Mouse (Mus musculus): ENCODE data around the gene Erbb4.
A peak's percentile ranks its signal among the peaks of the same experiment; 100 is the strongest.

Erbb4 gene

GRCm38 (mm10) chr1:69107485-69108158 lies at the start of gene Erbb4:
Gene Erbb4 (minus strand): TSS chr1:69108059.
- DNase-seq (ENCODE audit: low read depth, low spot score) = no peak

- no peak for DNase-seq (ENCODE audit: low read depth, low spot score)
These were observed 49.5 kb upstream of the Erbb4 start for GRCm38 (mm10) chr1:69157346-69157745.

GRCm38 (mm10) chr1:69141341-69141740 lies 33.5 kb upstream of the Erbb4 start:
- DNase-seq (ENCODE audit: low read depth, low spot score) = no peak

GRCm38 (mm10) chr1:69139519-69139868 lies 31.6 kb upstream of the Erbb4 start:
- DNase-seq (ENCODE audit: low read depth, low spot score) = no peak

GRCm38 (mm10) chr1:69138856-69139518 lies 31.1 kb upstream of the Erbb4 start:
- peak; percentile 66 for DNase-seq (ENCODE audit: low read depth, low spot score)

GRCm38 (mm10) chr1:69124147-69124848 lies 16.4 kb upstream of the Erbb4 start:
- DNase-seq (ENCODE audit: low read depth, low spot score) = no peak

- no peak for DNase-seq (ENCODE audit: low read depth, low spot score)
These were observed 10.5 kb upstream of the Erbb4 start for GRCm38 (mm10) chr1:69118249-69118938.

- DNase-seq (ENCODE audit: low read depth, low spot score) = no peak
These were observed 483 bp upstream of the Erbb4 start for GRCm38 (mm10) chr1:69108159-69108925.

GRCm38 (mm10) chr1:69106937-69107461 lies 860 bp downstream of the Erbb4 start:
- no peak for DNase-seq (ENCODE audit: low read depth, low spot score)

GRCm38 (mm10) chr1:69106322-69106761 lies 1.5 kb downstream of the Erbb4 start:
- DNase-seq (ENCODE audit: low read depth, low spot score) = no peak

- no peak for DNase-seq (ENCODE audit: low read depth, low spot score)
These were observed 2.2 kb downstream of the Erbb4 start for GRCm38 (mm10) chr1:69105493-69106321.

GRCm38 (mm10) chr1:69105096-69105492 lies 2.8 kb downstream of the Erbb4 start:
- no peak for DNase-seq (ENCODE audit: low read depth, low spot score)

- DNase-seq (ENCODE audit: low read depth, low spot score) = no peak
These were observed 4.6 kb downstream of the Erbb4 start for GRCm38 (mm10) chr1:69103211-69103706.

- DNase-seq (ENCODE audit: low read depth, low spot score) = no peak
These were observed 6.2 kb downstream of the Erbb4 start for GRCm38 (mm10) chr1:69101670-69102069.

- DNase-seq (ENCODE audit: low read depth, low spot score) = no peak
These were observed 14.8 kb downstream of the Erbb4 start for GRCm38 (mm10) chr1:69093052-69093451.

- no peak for DNase-seq (ENCODE audit: low read depth, low spot score)
These were observed 18.5 kb downstream of the Erbb4 start for GRCm38 (mm10) chr1:69089331-69089730.

- DNase-seq (ENCODE audit: low read depth, low spot score) = no peak
These were observed 22.1 kb downstream of the Erbb4 start for GRCm38 (mm10) chr1:69085753-69086152.

GRCm38 (mm10) chr1:69048918-69049317 lies 58.9 kb downstream of the Erbb4 start:
- DNase-seq (ENCODE audit: low read depth, low spot score) = no peak

- no peak for DNase-seq (ENCODE audit: low read depth, low spot score)
These were observed 61.5 kb downstream of the Erbb4 start for GRCm38 (mm10) chr1:69046228-69046978.
